Mouse (Mus musculus) c-Kit-positive CD71-positive TER-119-negative erythroid progenitor cells, embryonic 14.5 days (primary cell): ENCODE data around the gene Dnajc19.
"Not testable (repeated sequence)": the region's sequence is repeated elsewhere in the genome, so short reads cannot be mapped to it uniquely, and the experiment has no call there.

Source experiments
- DNase-seq: peaks from one replicate; pipeline ENCODE4 v3.0.0-alpha.2; 2013; ENCODE audit warnings: low read depth

Dnajc19 gene

DNA sequence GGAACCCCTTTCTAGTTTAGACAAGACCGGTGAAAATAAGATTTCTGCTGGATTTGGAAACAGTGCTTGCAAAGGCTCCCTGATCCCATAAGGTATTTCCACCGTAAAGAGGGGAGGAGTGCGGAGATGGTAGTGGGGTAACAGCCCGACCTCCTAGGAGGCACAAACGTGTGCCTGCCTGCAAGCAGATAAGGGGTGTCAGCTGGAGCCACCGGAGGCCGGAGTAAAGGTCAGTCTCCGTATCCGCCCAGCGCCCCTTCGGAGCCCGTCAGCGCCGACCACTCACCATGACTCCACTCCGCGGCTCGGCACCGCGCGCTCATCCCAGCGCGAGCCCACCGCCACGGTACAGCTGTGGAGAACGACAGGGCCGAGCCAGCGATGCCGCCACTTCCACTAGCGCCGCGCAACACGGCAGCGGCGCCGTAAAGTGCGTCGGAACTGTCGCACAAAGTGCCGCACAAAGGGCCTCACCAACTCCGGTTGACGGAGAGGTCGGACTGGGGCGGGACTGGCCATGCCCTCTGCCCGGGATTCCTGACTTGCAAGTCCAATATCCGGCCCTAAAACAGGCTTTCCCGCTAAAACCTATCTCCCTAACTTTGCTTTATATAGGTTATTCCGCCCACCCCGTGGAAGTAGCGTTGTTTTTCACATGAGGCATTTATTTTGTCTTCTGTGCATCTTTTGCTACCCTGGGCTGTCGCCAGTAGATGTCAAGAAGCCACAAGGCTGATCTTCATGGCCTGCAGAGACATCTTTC, at the start of gene Dnajc19:
TSS of gene Dnajc19 (minus strand) at position 422 of the 763 bp plus-strand sequence.
- DNase-seq = peak; percentile 82

GRCm38 (mm10) chr3:34129957-34130356, 48.8 kb upstream of the Dnajc19 start:
- DNase-seq = peak; percentile 0

DNA sequence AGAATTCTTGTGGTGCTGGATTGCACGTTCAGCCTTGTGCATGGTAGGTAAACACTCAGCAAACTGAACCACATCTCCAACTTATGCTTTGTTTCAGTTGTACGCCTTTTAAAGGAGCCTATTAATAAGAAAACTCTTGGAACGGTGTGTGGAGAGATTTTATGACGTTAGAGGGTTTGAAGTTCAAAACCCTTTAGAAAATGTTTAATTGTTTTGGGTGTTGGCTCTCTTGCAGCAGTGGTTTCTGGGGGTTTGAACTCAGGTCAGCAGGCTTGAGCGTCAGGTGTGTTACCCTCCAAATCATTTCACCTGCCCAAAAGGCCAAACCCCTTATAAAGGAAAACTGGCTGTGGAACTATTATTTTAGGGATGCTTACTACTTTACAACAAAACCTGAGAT, 40.2 kb upstream of the Dnajc19 start:
- no peak for DNase-seq

DNA sequence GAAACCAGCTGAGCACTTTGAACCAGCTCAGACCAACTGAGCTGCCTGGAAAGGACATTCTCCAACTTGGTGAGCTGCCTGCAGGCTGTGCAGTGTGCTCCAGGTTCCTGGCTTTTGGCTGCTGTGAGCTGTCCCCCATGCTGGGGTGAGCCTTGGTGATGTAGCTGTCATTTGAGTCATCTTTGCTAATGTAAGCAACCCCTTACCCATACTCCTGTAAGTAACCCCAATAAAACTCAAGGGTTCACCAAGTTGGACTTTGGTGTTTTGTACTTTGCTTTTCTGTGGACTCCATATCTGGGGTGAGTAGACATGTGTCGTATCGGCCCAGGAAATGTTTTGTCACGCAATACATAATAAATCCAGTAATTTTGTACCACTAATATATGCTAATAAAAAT, 39.7 kb upstream of the Dnajc19 start:
- no peak for DNase-seq

- DNase-seq = no peak
Observed at GRCm38 (mm10) chr3:34119869-34120268, 38.7 kb upstream of the Dnajc19 start.

- DNase-seq = no peak
Observed at GRCm38 (mm10) chr3:34115806-34116205, 34.7 kb upstream of the Dnajc19 start.

DNA sequence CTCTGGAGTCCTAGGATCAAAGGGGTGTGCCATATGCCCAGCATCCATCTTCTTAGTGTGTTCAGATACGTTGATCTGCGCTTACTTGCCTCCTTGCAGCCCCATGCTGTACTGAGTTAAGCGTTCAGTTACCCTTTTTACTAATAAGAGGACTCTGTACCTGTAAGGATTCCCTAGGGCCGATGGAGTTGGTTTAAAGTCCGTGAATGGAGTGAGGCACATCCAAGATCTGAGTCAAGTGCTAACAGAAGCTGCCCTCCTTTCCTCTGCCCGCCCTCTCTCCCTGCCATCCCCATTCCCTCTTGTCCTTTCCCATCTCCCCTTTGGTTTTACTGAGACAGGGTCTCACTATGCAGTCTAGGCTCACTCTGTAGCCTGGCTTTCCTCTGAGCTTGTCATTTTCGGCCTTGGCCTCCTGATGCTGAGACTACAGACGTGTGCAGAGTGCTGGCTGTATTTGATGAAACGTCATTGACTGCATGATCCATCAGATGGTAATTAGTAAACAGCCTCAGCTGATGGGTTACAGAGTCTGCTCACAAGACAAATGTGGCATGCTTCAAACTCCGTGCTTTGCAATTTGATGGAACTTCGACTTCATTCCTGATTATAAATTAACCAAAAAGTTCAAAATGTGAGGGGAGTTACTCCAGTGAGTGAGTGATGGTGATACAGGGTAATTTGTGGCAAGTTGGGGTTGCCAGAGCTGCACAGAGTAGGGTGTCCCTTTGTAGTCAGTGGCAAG, 31.0 kb upstream of the Dnajc19 start:
- no peak for DNase-seq

DNA sequence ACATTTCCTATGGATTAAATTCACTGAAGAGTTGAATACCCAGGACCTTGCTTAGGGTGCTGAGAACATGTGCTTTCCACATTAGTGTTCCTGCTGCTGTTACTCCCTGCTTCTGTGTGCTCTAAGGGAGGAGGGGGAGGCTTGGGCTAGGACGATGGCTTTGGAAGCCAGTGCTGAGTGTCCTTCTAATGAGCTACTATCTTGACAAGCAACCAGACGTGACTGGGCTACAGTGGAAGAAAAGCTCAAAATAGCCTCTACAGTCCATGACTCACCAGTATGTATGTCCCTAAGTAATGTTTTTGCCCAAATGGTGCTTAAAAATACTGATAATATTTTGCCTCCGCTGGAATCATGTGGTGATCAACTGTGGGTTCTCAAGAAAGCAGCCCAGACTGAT, 26.5 kb upstream of the Dnajc19 start:
- no peak for DNase-seq

DNA sequence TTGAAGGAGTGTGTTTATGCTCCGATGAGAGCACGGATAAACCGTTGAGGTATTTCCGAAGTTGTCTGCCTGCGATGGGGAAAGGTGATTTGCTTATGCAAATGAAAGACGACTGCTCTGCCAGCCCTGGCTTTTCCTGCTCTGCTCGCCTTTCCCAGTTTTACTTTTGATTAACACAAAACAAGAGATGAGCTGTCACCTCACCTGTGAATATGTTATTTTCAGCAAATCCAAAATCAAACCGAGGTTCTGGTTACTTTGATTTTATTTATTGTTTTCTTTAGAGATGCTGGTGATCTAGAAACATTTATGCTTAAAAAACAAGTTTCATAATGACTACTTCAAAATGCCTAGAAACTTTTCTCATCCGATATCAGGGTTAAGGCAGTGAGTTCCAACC, 25.3 kb upstream of the Dnajc19 start:
- no peak for DNase-seq

DNA sequence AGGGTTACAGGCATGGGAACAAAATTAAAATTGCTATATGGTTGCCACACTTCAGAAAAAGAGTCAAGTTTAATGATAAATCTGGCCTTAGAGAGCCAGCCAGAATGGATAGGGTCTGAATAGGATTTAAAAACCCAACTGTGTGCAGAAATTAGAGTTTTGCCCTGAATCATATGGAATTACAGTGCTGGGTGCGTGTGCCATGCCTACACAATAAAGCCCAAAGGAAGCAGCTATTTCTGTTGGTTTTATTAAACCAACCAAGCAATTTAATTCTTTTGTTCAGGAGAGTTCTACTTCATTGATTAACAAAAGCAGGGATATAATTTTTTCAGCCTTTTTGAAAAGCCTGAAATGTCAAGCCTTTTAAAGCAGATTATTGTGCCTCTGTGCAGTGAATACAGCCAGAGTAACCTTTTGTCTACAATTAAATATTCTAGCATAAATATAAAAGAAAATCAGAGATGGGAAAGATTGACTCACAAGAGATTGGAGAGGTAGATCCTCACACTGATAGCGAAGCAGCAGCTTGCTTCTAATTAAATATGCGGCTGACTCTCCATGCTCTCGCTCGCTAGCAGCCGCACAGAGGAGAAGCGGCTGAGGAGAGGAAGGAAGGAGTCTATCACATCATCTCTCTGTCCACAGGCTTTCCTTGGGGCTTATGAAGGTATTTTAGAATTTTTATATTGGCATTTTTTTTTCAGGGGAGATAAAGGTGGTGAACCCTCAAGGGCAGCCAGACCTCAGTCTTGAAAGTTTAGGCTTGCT, 23.0 kb upstream of the Dnajc19 start:
- DNase-seq = no peak

- DNase-seq = no peak
Observed at GRCm38 (mm10) chr3:34102891-34103290, 21.8 kb upstream of the Dnajc19 start.

GRCm38 (mm10) chr3:34083655-34084054, 2.5 kb upstream of the Dnajc19 start:
- DNase-seq = peak; percentile 29

DNA sequence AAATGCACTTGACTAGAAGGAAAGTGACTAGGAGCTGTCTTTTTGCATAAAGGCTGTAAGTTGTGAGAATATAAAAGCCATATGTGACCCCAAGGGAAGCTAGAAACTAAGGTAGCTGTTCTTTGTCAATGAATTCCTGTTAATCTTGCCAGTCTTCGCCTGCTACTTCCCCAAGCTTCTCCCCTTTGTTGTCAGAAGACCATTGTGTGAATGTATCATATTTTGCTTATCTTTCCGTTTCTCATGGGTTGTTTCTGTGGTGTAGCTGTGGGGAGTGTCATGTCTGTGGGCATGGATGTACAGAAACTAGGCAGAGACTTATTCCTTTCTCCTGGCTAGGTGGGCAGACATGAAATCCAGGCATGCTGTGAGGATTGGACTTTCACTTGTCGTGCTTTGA, 808 bp upstream of the Dnajc19 start:
- DNase-seq = peak; percentile 15

- DNase-seq = no peak
Observed at GRCm38 (mm10) chr3:34076058-34076759, 4.9 kb downstream of the Dnajc19 start.

DNA sequence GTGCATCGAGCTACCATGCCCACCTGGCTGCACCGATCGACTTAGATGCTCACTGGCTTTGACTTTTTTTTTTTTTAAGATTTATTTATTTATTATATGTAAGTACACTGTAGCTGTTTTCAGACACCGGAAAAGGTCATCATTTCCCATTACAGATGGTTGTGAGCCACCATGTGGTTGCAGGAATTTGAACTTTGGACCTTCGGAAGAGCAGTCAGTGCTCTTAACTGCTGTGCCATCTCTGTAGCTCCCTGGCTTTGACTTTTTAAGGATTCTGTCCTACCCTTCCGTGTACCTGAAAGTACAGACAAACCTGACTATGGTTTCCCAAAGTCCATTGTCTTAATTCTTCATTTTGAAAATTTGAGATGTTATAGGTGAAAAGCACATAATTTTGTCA, 8.4 kb downstream of the Dnajc19 start:
- no peak for DNase-seq

GRCm38 (mm10) chr3:34068943-34069342, 12.2 kb downstream of the Dnajc19 start:
- DNase-seq = not testable (repeated sequence)

GRCm38 (mm10) chr3:34062352-34062751, 18.8 kb downstream of the Dnajc19 start:
- DNase-seq = no peak

GRCm38 (mm10) chr3:34041990-34042389, 39.1 kb downstream of the Dnajc19 start:
- no peak for DNase-seq

DNA sequence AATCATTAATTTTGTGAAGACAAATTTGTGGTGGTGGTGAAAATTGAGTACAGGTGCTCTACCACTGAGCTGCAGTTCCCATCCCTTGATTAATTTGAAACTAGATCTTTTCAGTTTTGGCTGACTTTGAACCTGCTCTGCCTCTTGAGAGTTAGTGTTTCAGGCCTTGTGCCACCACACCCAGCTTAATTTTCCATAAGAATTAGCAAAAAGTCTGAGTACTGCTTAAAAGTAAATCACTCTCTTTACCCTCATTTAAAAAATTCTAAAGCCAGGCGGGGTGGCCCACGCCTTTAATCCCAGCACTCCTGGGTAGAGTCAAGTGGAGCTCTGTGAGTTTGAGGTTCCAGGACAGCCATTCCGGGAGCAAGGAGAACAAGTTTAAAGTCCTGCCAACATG, 45.4 kb downstream of the Dnajc19 start:
- DNase-seq = no peak

- no peak for DNase-seq
Observed at GRCm38 (mm10) chr3:34034803-34035202, 46.3 kb downstream of the Dnajc19 start.

DNA sequence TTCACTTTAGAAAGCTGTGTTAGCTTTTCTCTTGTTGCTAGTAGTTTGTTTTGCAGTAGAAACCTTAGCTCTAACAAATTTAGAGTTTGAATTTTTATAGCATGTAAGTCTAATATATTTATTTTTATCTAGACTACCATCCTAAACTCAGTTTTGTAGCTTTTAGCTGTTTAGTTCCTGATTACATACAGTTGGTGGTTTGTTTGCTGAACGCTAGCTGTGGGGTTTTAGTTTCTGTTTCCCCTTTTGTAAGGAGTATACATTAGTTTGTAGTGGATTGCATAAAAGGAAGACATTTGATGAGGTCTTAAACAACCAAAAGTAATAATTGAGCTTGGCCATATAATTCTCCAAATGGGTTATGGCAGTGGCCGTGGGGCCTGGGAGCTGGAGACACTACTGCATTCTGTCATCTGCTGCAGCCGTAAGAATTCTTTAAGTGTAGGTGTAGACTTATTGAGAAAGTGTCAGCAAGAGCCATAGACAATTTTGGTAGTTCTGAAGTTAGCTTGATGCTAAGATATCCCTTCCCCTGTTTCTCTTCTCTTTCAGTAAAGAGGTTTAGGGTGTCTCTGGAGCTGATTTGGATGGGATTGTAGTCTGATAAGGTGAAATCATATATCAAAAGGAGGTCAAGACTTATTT, 47.3 kb downstream of the Dnajc19 start:
- no peak for DNase-seq

- DNase-seq = no peak
Observed at GRCm38 (mm10) chr3:34030601-34031000, 50.5 kb downstream of the Dnajc19 start.
